Comparison of ENCODE assay signal across 9 mouse cellular contexts in genomic region chr7:63857771-63858417, GRCm38 (mm10). TPM values are rescaled to one million over a fixed set of nuclear protein-coding genes. Genes with fewer than 3 reads are reported as not detected.
DNase-seq lines count a peak whose midpoint lies in the region; ATAC-seq and TF ChIP-seq lines count a peak whose summit lies in the region.
"Had no signal": no experiment of that assay in that cellular context is flagged by ENCODE, and none has a peak within 500 bp of the region (broad histone marks: within the 10 kb centered on the region; RNA-seq: fewer than 3 reads in every experiment).

No protein-coding gene starts in this region.

- peak overlapping the region; percentile 55 for H3K4me2 ChIP-seq in forebrain, embryonic 14.5 days (ENCODE audit: low read length)
- H3K4me2 ChIP-seq in forebrain, embryonic 15.5 days (replicated peaks) = no peak overlapping the region; the same call in 1 of the 2 replicates
- H3K4me2 ChIP-seq in midbrain, embryonic 14.5 days (ENCODE audit: low read length) = peak overlapping the region; percentile 57; the same call in 1 of the 2 replicates
- H3K4me2 ChIP-seq in midbrain, embryonic 11.5 days = no peak overlapping the region
- peak overlapping the region; percentile 48; the same call in 1 of the 2 replicates for H3K4me2 ChIP-seq in limb, embryonic 14.5 days (replicated peaks; ENCODE audit: low read depth, low read length, severe bottlenecking)

- H3K9me3 ChIP-seq in forebrain, embryonic 14.5 days (replicated peaks; ENCODE audit: control insufficient read depth, low read length) = no peaks in the 10 kb centered on the region
- no peaks in the 10 kb centered on the region for H3K9me3 ChIP-seq in forebrain, embryonic 15.5 days
- H3K9me3 ChIP-seq in midbrain, embryonic 14.5 days (ENCODE audit: control insufficient read depth, low read length) = no peaks in the 10 kb centered on the region
- H3K9me3 ChIP-seq in midbrain, embryonic 11.5 days (ENCODE audit: control insufficient read depth, low read length) = no peaks in the 10 kb centered on the region
- H3K9me3 ChIP-seq in limb, embryonic 14.5 days (ENCODE audit: control insufficient read depth, low read length) = no peaks in the 10 kb centered on the region
- H3K9me3 ChIP-seq: lung, embryonic 15.5 days had no signal

- WGBS in forebrain, embryonic 14.5 days = 82% methylated on average over 17 of the region's 17 CpGs
- 82% methylated on average over 17 of the region's 17 CpGs for WGBS in forebrain, embryonic 15.5 days
- 88% methylated on average over 17 of the region's 17 CpGs for WGBS in midbrain, embryonic 14.5 days
- WGBS in midbrain, embryonic 11.5 days = 87% methylated on average over 17 of the region's 17 CpGs
- 74% methylated on average over 17 of the region's 17 CpGs for WGBS in limb, embryonic 14.5 days

- H3K27ac ChIP-seq in forebrain, embryonic 14.5 days (ENCODE audit: low read depth, low read length) = no peak overlapping the region
- H3K27ac ChIP-seq in forebrain, embryonic 15.5 days (replicated peaks) = no peak overlapping the region
- no peak overlapping the region for H3K27ac ChIP-seq in midbrain, embryonic 14.5 days (replicated peaks; ENCODE audit: low read depth, low read length)
- H3K27ac ChIP-seq in midbrain, embryonic 11.5 days (ENCODE audit: low read depth, low read length) = no peak overlapping the region
- H3K27ac ChIP-seq in limb, embryonic 14.5 days (replicated peaks; ENCODE audit: low read depth, low read length) = no peak overlapping the region
- H3K27ac ChIP-seq: lung, embryonic 15.5 days had no signal

- DNase-seq in forebrain, embryonic 14.5 days (ENCODE audit: low spot score) = no peak
- peak; percentile 21 for DNase-seq in kidney, adult 9 months
- no peak for DNase-seq in kidney, postnatal 36 days
- no peak for DNase-seq in midbrain, embryonic 14.5 days
- DNase-seq in midbrain, embryonic 11.5 days (ENCODE audit: low spot score, missing footprints) = no peak
- DNase-seq in limb, embryonic 14.5 days (ENCODE audit: low spot score) = no peak
- no peak for DNase-seq in right cerebral cortex, postnatal 14 days

- TF ChIP-seq POLR2A in limb, embryonic 14.5 days (IDR thresholded peaks at IDR 0.05; ENCODE audit: borderline replicate concordance, extremely low read depth, insufficient read depth, insufficient read length) = no peak

- H3K4me3 ChIP-seq in forebrain, embryonic 14.5 days (ENCODE audit: low read depth, low read length) = no peak overlapping the region
- no peak overlapping the region for H3K4me3 ChIP-seq in forebrain, embryonic 15.5 days
- H3K4me3 ChIP-seq in midbrain, embryonic 14.5 days (replicated peaks; ENCODE audit: low read depth, low read length) = no peak overlapping the region
- H3K4me3 ChIP-seq in midbrain, embryonic 11.5 days (ENCODE audit: low read depth, low read length) = no peak overlapping the region
- no peak overlapping the region for H3K4me3 ChIP-seq in limb, embryonic 14.5 days (replicated peaks; ENCODE audit: low read length)

- 0 out of 2 replicates have a peak overlapping the region, but pooled peaks have one; percentile 37 for H3K9ac ChIP-seq in forebrain, embryonic 14.5 days (ENCODE audit: low read length)
- H3K9ac ChIP-seq in forebrain, embryonic 15.5 days (replicated peaks) = no peak overlapping the region
- H3K9ac ChIP-seq in midbrain, embryonic 14.5 days (replicated peaks; ENCODE audit: low read length) = no peak overlapping the region
- H3K9ac ChIP-seq in midbrain, embryonic 11.5 days (ENCODE audit: low read length) = no peak overlapping the region
- no peak overlapping the region for H3K9ac ChIP-seq in limb, embryonic 14.5 days (ENCODE audit: low read depth, low read length, severe bottlenecking)

- H3K4me1 ChIP-seq in forebrain, embryonic 14.5 days (ENCODE audit: control insufficient read depth, insufficient read depth, low read length) = 0 out of 2 replicates have a peak, but pooled peaks cover 5% of the 10 kb centered on the region
- peaks cover 6% of the 10 kb centered on the region for H3K4me1 ChIP-seq in forebrain, embryonic 15.5 days
- no peaks in the 10 kb centered on the region; the same call in 1 of the 2 replicates for H3K4me1 ChIP-seq in midbrain, embryonic 14.5 days (ENCODE audit: control insufficient read depth, insufficient read depth, low read length)
- no peaks in the 10 kb centered on the region for H3K4me1 ChIP-seq in midbrain, embryonic 11.5 days (ENCODE audit: control insufficient read depth, insufficient read depth, low read length)
- peaks cover 3% of the 10 kb centered on the region; the same call in 1 of the 2 replicates for H3K4me1 ChIP-seq in limb, embryonic 14.5 days (ENCODE audit: control insufficient read depth, insufficient read depth, low read length)

- H3K27me3 ChIP-seq in forebrain, embryonic 14.5 days (replicated peaks; ENCODE audit: control insufficient read depth, insufficient read depth, low read length) = no peaks in the 10 kb centered on the region
- H3K27me3 ChIP-seq in forebrain, embryonic 15.5 days = no peaks in the 10 kb centered on the region
- no peaks in the 10 kb centered on the region for H3K27me3 ChIP-seq in midbrain, embryonic 14.5 days (ENCODE audit: control insufficient read depth, insufficient read depth, low read length)
- H3K27me3 ChIP-seq in midbrain, embryonic 11.5 days (ENCODE audit: control insufficient read depth, insufficient read depth, low read length) = no peaks in the 10 kb centered on the region
- no peaks in the 10 kb centered on the region for H3K27me3 ChIP-seq in limb, embryonic 14.5 days (ENCODE audit: control insufficient read depth, insufficient read depth, low read length)
- H3K27me3 ChIP-seq: lung, embryonic 15.5 days had no signal

- ATAC-seq in forebrain, embryonic 14.5 days = no peak
- no peak for ATAC-seq in forebrain, embryonic 15.5 days (replicated peaks)
- ATAC-seq in midbrain, embryonic 14.5 days (ENCODE audit: low FRiP score, low TSS enrichment) = no peak
- no peak for ATAC-seq in midbrain, embryonic 11.5 days (ENCODE audit: low FRiP score)
- no peak for ATAC-seq in limb, embryonic 14.5 days (ENCODE audit: low FRiP score, low read depth)

- no peaks in the 10 kb centered on the region for H3K36me3 ChIP-seq in forebrain, embryonic 14.5 days (ENCODE audit: control insufficient read depth, insufficient read depth, low read length)
- no peaks in the 10 kb centered on the region for H3K36me3 ChIP-seq in forebrain, embryonic 15.5 days
- H3K36me3 ChIP-seq in midbrain, embryonic 14.5 days (ENCODE audit: control insufficient read depth, insufficient read depth, low read length) = no peaks in the 10 kb centered on the region
- H3K36me3 ChIP-seq in midbrain, embryonic 11.5 days (ENCODE audit: control insufficient read depth, insufficient read depth, low read length) = no peaks in the 10 kb centered on the region
- no peaks in the 10 kb centered on the region for H3K36me3 ChIP-seq in limb, embryonic 14.5 days (ENCODE audit: control insufficient read depth, insufficient read depth, low read length)
- H3K36me3 ChIP-seq: lung, embryonic 15.5 days had no signal

RNA-seq across cellular contexts. Expression of gene E030018B13Rik, which starts 58.8 kb away (rescaled TPM):
- polyA plus RNA-seq in forebrain, embryonic 14.5 days (2014; fragmentation: Nextera tagmentation; extraction: Ambion mirVana) = not detected in 2 replicates
- 0.31 and 0.39 TPM in 2 replicates for polyA plus RNA-seq in forebrain, embryonic 15.5 days (2015; fragmentation: Nextera tagmentation; extraction: Ambion mirVana)
- not detected in 2 replicates for polyA plus RNA-seq in midbrain, embryonic 14.5 days (2014; fragmentation: Nextera tagmentation; extraction: Ambion mirVana)
- 0.14 TPM in 1 of 2 replicates, not detected in the other for polyA plus RNA-seq in midbrain, embryonic 11.5 days (2014; fragmentation: Nextera tagmentation; extraction: Ambion mirVana)
- not detected in 2 replicates for polyA plus RNA-seq in limb, embryonic 14.5 days (2012; rRNA removed)
- polyA plus RNA-seq in limb, embryonic 14.5 days (2014; fragmentation: Nextera tagmentation; extraction: Ambion mirVana) = not detected in 2 replicates

Comparison
In these comparisons a context has a peak if more than half of its experiments do, and no peak if none do; other contexts are left out.
1. H3K4me2 ChIP-seq: peak in forebrain, embryonic 14.5 days (single experiment), midbrain, embryonic 14.5 days (single experiment) and limb, embryonic 14.5 days (single experiment); none in forebrain, embryonic 15.5 days (single experiment) and midbrain, embryonic 11.5 days (single experiment).